Mouse (Mus musculus): ENCODE measurements around the gene Lrrtm3. TPM values are rescaled to one million over a fixed set of nuclear protein-coding genes. Genes with fewer than 3 reads are reported as not detected.

Gene Lrrtm3
- polyA plus RNA-seq, 1 experiment from 2014 or later = 13.1 TPM

- no peak overlapping the region for H3K4me3 ChIP-seq
- no peaks in the 10 kb centered on the region for H3K27me3 ChIP-seq
- no peaks in the 10 kb centered on the region for H3K36me3 ChIP-seq
- no peak for ATAC-seq (ENCODE audit: insufficient number of reproducible peaks, insufficient read depth, low FRiP score, low TSS enrichment, low read depth)
- WGBS = 76% methylated on average over 5 of the region's 5 CpGs
- H3K4me1 ChIP-seq = no peaks in the 10 kb centered on the region
- H3K27ac ChIP-seq = no peak overlapping the region
- no peaks in the 10 kb centered on the region for H3K9me3 ChIP-seq
- H3K4me2 ChIP-seq = no peak overlapping the region
- H3K9ac ChIP-seq = no peak overlapping the region
These were observed 209.6 kb downstream of the Lrrtm3 start for GRCm38 (mm10) chr10:63880462-63880903.

Other genes starting within 250 kb of the Lrrtm3 start
- gene Gm10118, start 162.8 kb downstream of the Lrrtm3 start, polyA plus RNA-seq (2015; fragmentation: Nextera tagmentation; extraction: Ambion mirVana) = 0.23 and 0.34 TPM in 2 replicates